15 mouse cellular contexts compared by ENCODE assay signal in genomic region chr7:129730785-129731352, GRCm38 (mm10).
DNase-seq lines count a peak whose midpoint lies in the region; ATAC-seq and TF ChIP-seq lines count a peak whose summit lies in the region.
"Had no signal": no experiment of that assay in that cellular context is flagged by ENCODE, and none has a peak within 500 bp of the region (broad histone marks: within the 10 kb centered on the region; RNA-seq: fewer than 3 reads in every experiment).

No protein-coding gene starts in this region.

- peaks cover 13% of the 10 kb centered on the region for H3K4me1 ChIP-seq in lung, embryonic 16.5 days (replicated peaks; ENCODE audit: control insufficient read depth, insufficient read depth, low read length)
- H3K4me1 ChIP-seq in lung, postnatal 0 days (ENCODE audit: insufficient read depth, low read depth, low read length) = no peaks in the 10 kb centered on the region
- 0 out of 2 replicates have a peak, but pooled peaks cover 2% of the 10 kb centered on the region for H3K4me1 ChIP-seq in stomach, postnatal 0 days (replicated peaks; ENCODE audit: control insufficient read depth, insufficient read depth)
- H3K4me1 ChIP-seq: forebrain, embryonic 10.5 days; heart, embryonic 10.5 days; hindbrain, embryonic 13.5 days; megakaryocyte, embryonic 14.5 days had no signal

- TF ChIP-seq EP300 in lung, postnatal 0 days (IDR thresholded peaks at IDR 0.05) = no peak
- TF ChIP-seq EP300 in stomach, postnatal 0 days (optimal IDR thresholded peaks at IDR 0.05) = no peak

- no peaks in the 10 kb centered on the region for H3K27me3 ChIP-seq in lung, embryonic 16.5 days (ENCODE audit: control insufficient read depth, insufficient read depth, low read depth, low read length)
- H3K27me3 ChIP-seq in lung, postnatal 0 days (replicated peaks; ENCODE audit: insufficient read depth, low read length) = no peaks in the 10 kb centered on the region
- H3K27me3 ChIP-seq in stomach, postnatal 0 days (ENCODE audit: control insufficient read depth, insufficient read depth, low read length) = no peaks in the 10 kb centered on the region
- H3K27me3 ChIP-seq: hindbrain, embryonic 13.5 days; megakaryocyte, embryonic 14.5 days had no signal

- DNase-seq in heart, postnatal 4 days = peak; percentile 22
- no peak for DNase-seq in heart, adult 9 months (ENCODE audit: low spot score in 2 of 2)
- no peak for DNase-seq in lung, adult 18-20 months
- DNase-seq in lung, postnatal 0 days (ENCODE audit: low spot score) = peak; percentile 34
- DNase-seq in stomach, postnatal 0 days (ENCODE audit: low spot score) = no peak
- DNase-seq in spleen, postnatal 14 days (ENCODE audit: low spot score in 2 of 2) = no peak
- no peak for DNase-seq in retina, postnatal 1 day
- DNase-seq: adrenal gland, postnatal 25 days; cerebellum, adult 11 months; right cerebral cortex, postnatal 25 days had no signal

- peak; percentile 74 for ATAC-seq in lung, embryonic 16.5 days (ENCODE audit: low read depth)
- ATAC-seq in lung, postnatal 0 days = peak; percentile 17
- no peak for ATAC-seq in stomach, postnatal 0 days (ENCODE audit: low FRiP score, low TSS enrichment)

- H3K9ac ChIP-seq in lung, embryonic 16.5 days (ENCODE audit: low read length) = no peak overlapping the region
- no peak overlapping the region for H3K9ac ChIP-seq in lung, postnatal 0 days (replicated peaks; ENCODE audit: low read depth)
- H3K9ac ChIP-seq in stomach, postnatal 0 days (ENCODE audit: low read length) = no peak overlapping the region
- H3K9ac ChIP-seq: hindbrain, embryonic 13.5 days had no signal

- no peak overlapping the region for H3K4me2 ChIP-seq in lung, embryonic 16.5 days (ENCODE audit: low read depth, low read length)
- no peak overlapping the region for H3K4me2 ChIP-seq in lung, postnatal 0 days (replicated peaks; ENCODE audit: low read depth, low read length)
- no peak overlapping the region for H3K4me2 ChIP-seq in stomach, postnatal 0 days (replicated peaks; ENCODE audit: low read depth)
- H3K4me2 ChIP-seq: hindbrain, embryonic 13.5 days had no signal

- no peak overlapping the region for H3K4me3 ChIP-seq in lung, embryonic 16.5 days (ENCODE audit: low read length)
- H3K4me3 ChIP-seq in lung, postnatal 0 days (ENCODE audit: low read depth, low read length) = no peak overlapping the region
- no peak overlapping the region for H3K4me3 ChIP-seq in stomach, postnatal 0 days (ENCODE audit: low read depth, low read length)
- H3K4me3 ChIP-seq: forebrain, embryonic 10.5 days; heart, embryonic 10.5 days; hindbrain, embryonic 13.5 days; megakaryocyte, embryonic 14.5 days had no signal

- WGBS in lung, embryonic 16.5 days = 41% methylated on average over 7 of the region's 7 CpGs
- WGBS in lung, postnatal 0 days = 42% methylated on average over 7 of the region's 7 CpGs
- WGBS in stomach, postnatal 0 days = 25% methylated on average over 7 of the region's 7 CpGs

- no peaks in the 10 kb centered on the region for H3K9me3 ChIP-seq in lung, embryonic 16.5 days (ENCODE audit: control insufficient read depth, low read length)
- no peaks in the 10 kb centered on the region for H3K9me3 ChIP-seq in lung, postnatal 0 days (ENCODE audit: low read length)
- no peaks in the 10 kb centered on the region for H3K9me3 ChIP-seq in stomach, postnatal 0 days (ENCODE audit: control insufficient read depth, low read length)
- H3K9me3 ChIP-seq: forebrain, embryonic 10.5 days; heart, embryonic 10.5 days; hindbrain, embryonic 13.5 days had no signal

- TF ChIP-seq CTCF in lung, postnatal 0 days (IDR thresholded peaks at IDR 0.05) = no peak
- TF ChIP-seq CTCF in stomach, postnatal 0 days (IDR thresholded peaks at IDR 0.05; ENCODE audit: low read depth) = no peak

- H3K27ac ChIP-seq in lung, embryonic 16.5 days (ENCODE audit: low read length) = peak overlapping the region; percentile 23
- H3K27ac ChIP-seq in lung, postnatal 0 days (ENCODE audit: low read length) = no peak overlapping the region
- H3K27ac ChIP-seq in stomach, postnatal 0 days (replicated peaks) = 0 out of 2 replicates have a peak overlapping the region, but pooled peaks have one; percentile 9
- H3K27ac ChIP-seq: forebrain, embryonic 10.5 days; heart, embryonic 10.5 days; hindbrain, embryonic 13.5 days had no signal

- no peaks in the 10 kb centered on the region for H3K36me3 ChIP-seq in lung, embryonic 16.5 days (ENCODE audit: control insufficient read depth, insufficient read depth, low read length)
- no peaks in the 10 kb centered on the region for H3K36me3 ChIP-seq in lung, postnatal 0 days (ENCODE audit: insufficient read depth, low read length)
- H3K36me3 ChIP-seq in stomach, postnatal 0 days (ENCODE audit: control insufficient read depth, insufficient read depth, low read length) = no peaks in the 10 kb centered on the region
- H3K36me3 ChIP-seq: forebrain, embryonic 10.5 days; heart, embryonic 10.5 days; hindbrain, embryonic 13.5 days had no signal

Comparison
In these comparisons a context has a peak if more than half of its experiments do, and no peak if none do; other contexts are left out.
1. DNase-seq: peak in heart, postnatal 4 days (single experiment) and lung, postnatal 0 days (single experiment); none in heart, adult 9 months (0 of 2), lung, adult 18-20 months (0 of 2), stomach, postnatal 0 days (single experiment), spleen, postnatal 14 days (0 of 2) and retina, postnatal 1 day (single experiment).